ENCODE assay signal across 8 mouse cellular contexts in the genomic region with DNA sequence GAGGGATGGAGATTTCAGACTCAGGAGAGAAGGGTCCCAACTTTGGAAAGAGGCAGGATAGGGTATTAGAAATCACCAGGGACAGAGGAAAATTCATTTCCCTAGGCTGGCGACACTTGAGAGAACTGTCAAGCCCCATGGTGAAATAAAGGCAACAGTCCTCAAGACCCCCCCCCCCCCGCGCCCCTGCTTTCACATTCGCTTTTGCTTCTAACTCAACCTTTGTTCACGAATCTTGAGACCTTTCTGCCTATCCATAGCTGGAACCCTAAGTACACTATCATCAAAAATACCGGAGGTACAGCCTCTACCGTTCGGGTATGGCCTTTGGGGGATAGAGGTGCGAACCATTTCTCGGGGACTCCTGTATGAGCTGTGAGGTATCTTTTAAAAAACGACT. TPM values are rescaled to one million over a fixed set of nuclear protein-coding genes. Genes with fewer than 3 reads are reported as not detected.
DNase-seq lines count a peak whose midpoint lies in the region; ATAC-seq and TF ChIP-seq lines count a peak whose summit lies in the region.

No protein-coding gene starts in this region.

- intact Hi-C loops in gastrocnemius, adult 2 months (cut with DNase I) = loop anchor here (2.0 kb wide), 1 partner anchor 61 kb away; no protein-coding TSS in a partner anchor
- intact Hi-C loops in left cerebral cortex, postnatal 36 days (cut with DNase I) = loop anchor here (1.0 kb wide), 2 partner anchors 40 to 59 kb away; a partner anchor contains a TSS

- TF ChIP-seq CTCF in gastrocnemius, adult 2 months (IDR thresholded peaks at IDR 0.05) = no peak
- no peak for TF ChIP-seq CTCF in thymus, adult 2 months (IDR thresholded peaks at IDR 0.05; ENCODE audit: borderline replicate concordance, control insufficient read depth, extremely low read depth, insufficient read depth, low read length, poor library complexity)

- no peak for TF ChIP-seq POLR2A in thymus, adult 2 months (IDR thresholded peaks at IDR 0.05; ENCODE audit: control insufficient read depth, extremely low read depth, insufficient read depth, low read length, poor library complexity)

- peaks cover 16% of the 10 kb centered on the region for H3K4me1 ChIP-seq in thymus, adult 2 months (replicated peaks; ENCODE audit: control insufficient read depth, insufficient read depth, low read length)
- peaks cover 39% of the 10 kb centered on the region for H3K4me1 ChIP-seq in liver, embryonic 13.5 days (replicated peaks)

- 62% methylated on average over 11 of the region's 11 CpGs for WGBS in thymus, adult 2 months
- 65% methylated on average over 11 of the region's 11 CpGs for WGBS in liver, embryonic 13.5 days (ENCODE audit: insufficient replicate concordance)

- peaks cover 6% of the 10 kb centered on the region; the same call in 1 of the 2 replicates for H3K36me3 ChIP-seq in thymus, adult 2 months (ENCODE audit: control insufficient read depth, insufficient read depth, low read length)
- peaks cover 12% of the 10 kb centered on the region for H3K36me3 ChIP-seq in liver, embryonic 13.5 days

- peak overlapping the region; percentile 86 for H3K4me2 ChIP-seq in liver, embryonic 13.5 days

- H3K4me3 ChIP-seq in gastrocnemius, adult 2 months = peak overlapping the region; percentile 93
- peak overlapping the region; percentile 51 for H3K4me3 ChIP-seq in thymus, adult 2 months (ENCODE audit: control insufficient read depth, insufficient read depth, low read length)
- H3K4me3 ChIP-seq in liver, embryonic 13.5 days (replicated peaks) = peak overlapping the region; percentile 76

- no peak for DNase-seq in gastrocnemius, adult 2 months
- DNase-seq in gastrocnemius, adult 18-20 months (ENCODE audit: low spot score) = no peak
- DNase-seq in thymus, adult 2 months = no peak
- DNase-seq in thymus, postnatal 10 days (ENCODE audit: low spot score in 2 of 2) = no peak
- no peak for DNase-seq in liver, embryonic 13.5 days
- DNase-seq in retina, postnatal 1 day = no peak
- no peak for DNase-seq in left cerebral cortex, postnatal 36 days (ENCODE audit: low spot score in 2 of 2)
- DNase-seq in left cerebral cortex, adult 8-10 months (ENCODE audit: low spot score in 2 of 2) = no peak

- H3K27ac ChIP-seq in gastrocnemius, adult 2 months = peak overlapping the region; percentile 93
- no peak overlapping the region for H3K27ac ChIP-seq in thymus, adult 2 months (ENCODE audit: control insufficient read depth, insufficient read depth, low read length)
- H3K27ac ChIP-seq in liver, embryonic 13.5 days = no peak overlapping the region

- peak overlapping the region; percentile 90 for H3K9ac ChIP-seq in liver, embryonic 13.5 days

- no peaks in the 10 kb centered on the region for H3K27me3 ChIP-seq in thymus, adult 2 months (ENCODE audit: control insufficient read depth, insufficient read depth, low read length)
- H3K27me3 ChIP-seq in liver, embryonic 13.5 days = no peaks in the 10 kb centered on the region

- H3K9me3 ChIP-seq in liver, embryonic 13.5 days (replicated peaks) = no peaks in the 10 kb centered on the region

- no peak for ATAC-seq in liver, embryonic 13.5 days (ENCODE audit: low read depth)

RNA-seq across cellular contexts. Expression of a gene that starts 0.5 kb away (rescaled TPM):
- total RNA-seq in gastrocnemius, adult 2 months (2021) = 100 to 1,000 TPM; 193 to 205 TPM
- total RNA-seq in gastrocnemius, adult 18-20 months (2021) = 100 to 1,000 TPM; 192 to 239 TPM
- polyA plus RNA-seq in thymus, adult 2 months (2012; rRNA removed) = 60.7 and 69.7 TPM in 2 replicates
- polyA plus RNA-seq in liver, embryonic 13.5 days (2015; fragmentation: Nextera tagmentation; extraction: Ambion mirVana) = 11.2 and 11.5 TPM in 2 replicates
- 100 to 1,000 TPM; 539 to 592 TPM for total RNA-seq in left cerebral cortex, postnatal 36 days (2021)
- 100 to 1,000 TPM; 623 to 646 (median 629) TPM for total RNA-seq in left cerebral cortex, adult 8-10 months (2022)

RNA-seq across cellular contexts. Expression of a gene that starts 59.3 kb away (rescaled TPM):
- total RNA-seq in gastrocnemius, adult 2 months (2021) = 10 to 100 TPM; 67.5 to 85.8 TPM
- total RNA-seq in gastrocnemius, adult 18-20 months (2021) = 10 to 100 TPM; 53.7 to 75.2 TPM
- 247 and 358 TPM in 2 replicates for polyA plus RNA-seq in thymus, adult 2 months (2012; rRNA removed)
- polyA plus RNA-seq in liver, embryonic 13.5 days (2015; fragmentation: Nextera tagmentation; extraction: Ambion mirVana) = 157 and 209 TPM in 2 replicates
- 100 to 1,000 TPM; 153 to 205 TPM for total RNA-seq in left cerebral cortex, postnatal 36 days (2021)
- total RNA-seq in left cerebral cortex, adult 8-10 months (2022) = 100 to 1,000 TPM; 189 to 208 (median 191) TPM
